Mouse (Mus musculus): ENCODE data around the gene Dyrk1a.

- no peak for TF ChIP-seq CTCF (IDR thresholded peaks at IDR 0.05; ENCODE audit: low read depth)
- TF ChIP-seq EP300 (IDR thresholded peaks at IDR 0.05; ENCODE audit: low read depth) = no peak
These were observed 17.7 kb downstream of the Dyrk1a start for GRCm38 (mm10) chr16:94587461-94587860.
